Mouse (Mus musculus): ENCODE measurements around the gene Myrf. TPM values are rescaled to one million over a fixed set of nuclear protein-coding genes. Genes with fewer than 3 reads are reported as not detected.
"Not testable (repeated sequence)": the region's sequence is repeated elsewhere in the genome, so short reads cannot be mapped to it uniquely, and the experiment has no call there.

Myrf gene
- polyA plus RNA-seq, 1 experiment, result 15.9 TPM

- H3K4me3 ChIP-seq (ENCODE audit: low read depth, low read length), result no peak overlapping the region
- H3K4me1 ChIP-seq (ENCODE audit: control insufficient read depth, insufficient read depth, low read length), result no peaks in the 10 kb centered on the region
- no peaks in the 10 kb centered on the region for H3K36me3 ChIP-seq (ENCODE audit: control insufficient read depth, insufficient read depth, low read length, poor library complexity, severe bottlenecking)
- no peak overlapping the region for H3K27ac ChIP-seq (ENCODE audit: insufficient read depth, low read length)
- no peak for TF ChIP-seq CTCF (IDR thresholded peaks at IDR 0.05; ENCODE audit: low read depth, low read length)
- TF ChIP-seq EP300 (IDR thresholded peaks at IDR 0.05; ENCODE audit: insufficient read depth, low read depth, low read length), result no peak
- TF ChIP-seq POLR2A (IDR thresholded peaks at IDR 0.05; ENCODE audit: insufficient read depth, low read length), result no peak
- H3K9ac ChIP-seq (ENCODE audit: low read depth, poor library complexity, severe bottlenecking), result no peak overlapping the region
- H3K9me3 ChIP-seq (replicated peaks; ENCODE audit: control insufficient read depth, insufficient read depth, low read length, poor library complexity, severe bottlenecking), result no peaks in the 10 kb centered on the region
- no peaks in the 10 kb centered on the region for H3K27me3 ChIP-seq (ENCODE audit: control insufficient read depth, insufficient read depth, low read length, poor library complexity, severe bottlenecking)
These were observed 72.6 kb downstream of the Myrf start for GRCm38 (mm10) chr19:10167951-10168350.

GRCm38 (mm10) chr19:10167112-10167511 lies 73.4 kb downstream of the Myrf start:
- Histone ChIP-seq H3K27me3 (ENCODE audit: control insufficient read depth, insufficient read depth, low read length, poor library complexity, severe bottlenecking) (no peaks in the 10 kb centered on the region), H3K9me3 (replicated peaks; ENCODE audit: control insufficient read depth, insufficient read depth, low read length, poor library complexity, severe bottlenecking) (peaks cover 4% of the 10 kb centered on the region), H3K4me3 (ENCODE audit: low read depth, low read length) (no peak overlapping the region), H3K36me3 (ENCODE audit: control insufficient read depth, insufficient read depth, low read length, poor library complexity, severe bottlenecking) (no peaks in the 10 kb centered on the region), H3K27ac (ENCODE audit: insufficient read depth, low read length) (no peak overlapping the region), H3K9ac (ENCODE audit: low read depth, poor library complexity, severe bottlenecking) (no peak overlapping the region), H3K4me1 (ENCODE audit: control insufficient read depth, insufficient read depth, low read length) (no peaks in the 10 kb centered on the region)
- TF ChIP-seq POLR2A (IDR thresholded peaks at IDR 0.05; ENCODE audit: insufficient read depth, low read length) (no peak), CTCF (IDR thresholded peaks at IDR 0.05; ENCODE audit: low read depth, low read length) (no peak), EP300 (IDR thresholded peaks at IDR 0.05; ENCODE audit: insufficient read depth, low read depth, low read length) (no peak)

- not testable (repeated sequence) for H3K27me3 ChIP-seq (ENCODE audit: control insufficient read depth, insufficient read depth, low read length, poor library complexity, severe bottlenecking); H3K36me3 ChIP-seq (ENCODE audit: control insufficient read depth, insufficient read depth, low read length, poor library complexity, severe bottlenecking); H3K4me3 ChIP-seq (ENCODE audit: low read depth, low read length); H3K9me3 ChIP-seq (replicated peaks; ENCODE audit: control insufficient read depth, insufficient read depth, low read length, poor library complexity, severe bottlenecking); H3K4me1 ChIP-seq (ENCODE audit: control insufficient read depth, insufficient read depth, low read length); H3K9ac ChIP-seq (ENCODE audit: low read depth, poor library complexity, severe bottlenecking); H3K27ac ChIP-seq (ENCODE audit: insufficient read depth, low read length)
These were observed 74.6 kb downstream of the Myrf start for GRCm38 (mm10) chr19:10165928-10166327.

GRCm38 (mm10) chr19:10163896-10164295 lies 76.7 kb downstream of the Myrf start:
- TF ChIP-seq POLR2A (IDR thresholded peaks at IDR 0.05; ENCODE audit: insufficient read depth, low read length) (no peak), EP300 (IDR thresholded peaks at IDR 0.05; ENCODE audit: insufficient read depth, low read depth, low read length) (no peak), CTCF (IDR thresholded peaks at IDR 0.05; ENCODE audit: low read depth, low read length) (no peak)
- no peak overlapping the region for H3K4me3 ChIP-seq (ENCODE audit: low read depth, low read length)

More at GRCm38 (mm10) chr19:10163896-10164295, 76.7 kb downstream of the Myrf start:
- Histone ChIP-seq H3K9me3 (replicated peaks; ENCODE audit: control insufficient read depth, insufficient read depth, low read length, poor library complexity, severe bottlenecking) (peaks cover 4% of the 10 kb centered on the region), H3K27ac (ENCODE audit: insufficient read depth, low read length) (no peak overlapping the region), H3K9ac (ENCODE audit: low read depth, poor library complexity, severe bottlenecking) (no peak overlapping the region), H3K27me3 (ENCODE audit: control insufficient read depth, insufficient read depth, low read length, poor library complexity, severe bottlenecking) (no peaks in the 10 kb centered on the region), H3K36me3 (ENCODE audit: control insufficient read depth, insufficient read depth, low read length, poor library complexity, severe bottlenecking) (no peaks in the 10 kb centered on the region), H3K4me1 (ENCODE audit: control insufficient read depth, insufficient read depth, low read length) (no peaks in the 10 kb centered on the region)

Other genes with a start within 250 kb of the Myrf start
- gene Best1, start 239.1 kb downstream of the Myrf start, polyA plus RNA-seq (2011; ENCODE audit: insufficient read depth, insufficient read length, low read depth, missing spikeins), result 1.4 and 3.1 TPM in 2 replicates
- gene Rab3il1, start 239.1 kb downstream of the Myrf start, polyA plus RNA-seq (2011; ENCODE audit: insufficient read depth, insufficient read length, low read depth, missing spikeins), result 3.2 and 4.1 TPM in 2 replicates
- 0.81 and 3.1 TPM in 2 replicates for gene Fads3, start 199.2 kb downstream of the Myrf start, polyA plus RNA-seq (2011; ENCODE audit: insufficient read depth, insufficient read length, low read depth, missing spikeins)
- gene Fads2, start 139.0 kb downstream of the Myrf start, polyA plus RNA-seq (2011; ENCODE audit: insufficient read depth, insufficient read length, low read depth, missing spikeins), result 84.5 and 104 TPM in 2 replicates
- gene Fads1, start 57.9 kb downstream of the Myrf start, polyA plus RNA-seq (2011; ENCODE audit: insufficient read depth, insufficient read length, low read depth, missing spikeins), result 52.9 and 56.8 TPM in 2 replicates
- 290 and 300 TPM in 2 replicates for gene Tmem258, start 36.7 kb downstream of the Myrf start, polyA plus RNA-seq (2011; ENCODE audit: insufficient read depth, insufficient read length, low read depth, missing spikeins)
- gene Fen1, start 36.6 kb downstream of the Myrf start, polyA plus RNA-seq (2011; ENCODE audit: insufficient read depth, insufficient read length, low read depth, missing spikeins), result 36.1 and 40.5 TPM in 2 replicates
- gene Dagla, start 64.1 kb upstream of the Myrf start, polyA plus RNA-seq (2011; ENCODE audit: insufficient read depth, insufficient read length, low read depth, missing spikeins), result 1.2 and 1.6 TPM in 2 replicates
- gene Syt7, start 148.3 kb upstream of the Myrf start, polyA plus RNA-seq (2011; ENCODE audit: insufficient read depth, insufficient read length, low read depth, missing spikeins), result 4.1 and 4.9 TPM in 2 replicates
- gene Lrrc10b, start 216.7 kb upstream of the Myrf start, polyA plus RNA-seq (2011; ENCODE audit: insufficient read depth, insufficient read length, low read depth, missing spikeins), result not detected in 2 replicates
- gene Ppp1r32, start 242.2 kb upstream of the Myrf start, polyA plus RNA-seq (2011; ENCODE audit: insufficient read depth, insufficient read length, low read depth, missing spikeins), result 0.58 and 1.4 TPM in 2 replicates

Measured in ES-Bruce4 (cell line).